Mouse (Mus musculus): ENCODE data around the gene Trappc11. TPM values are rescaled to one million over a fixed set of nuclear protein-coding genes. Genes with fewer than 3 reads are reported as not detected.
"Not testable (repeated sequence)": the region's sequence is repeated elsewhere in the genome, so short reads cannot be mapped to it uniquely, and the experiment has no call there.

Gene Trappc11
- polyA plus RNA-seq, 1 experiment from 2014 or later, result 27.8 TPM

GRCm38 (mm10) chr8:47459216-47459749, 74.0 kb downstream of the Trappc11 start:
- H3K4me2 ChIP-seq, result no peak overlapping the region
- H3K36me3 ChIP-seq (ENCODE audit: control insufficient read depth, insufficient read depth, low read length), result no peaks in the 10 kb centered on the region
- H3K4me1 ChIP-seq (replicated peaks; ENCODE audit: control insufficient read depth, insufficient read depth, low read length), result no peaks in the 10 kb centered on the region
- ATAC-seq (replicated peaks; ENCODE audit: low FRiP score), result no peak
- H3K27me3 ChIP-seq (replicated peaks; ENCODE audit: control insufficient read depth, insufficient read depth, low read length), result no peaks in the 10 kb centered on the region
- H3K9me3 ChIP-seq (ENCODE audit: control insufficient read depth, low read length), result peaks cover 6% of the 10 kb centered on the region; the same call in 1 of the 2 replicates
- H3K4me3 ChIP-seq (ENCODE audit: low read depth, low read length), result no peak overlapping the region
- H3K9ac ChIP-seq (ENCODE audit: low read depth, low read length), result no peak overlapping the region
- H3K27ac ChIP-seq (ENCODE audit: low read depth, low read length), result no peak overlapping the region
- WGBS, result 84% methylated on average over 6 of the region's 6 CpGs
- DNase-seq (ENCODE audit: low spot score), result no peak

GRCm38 (mm10) chr8:47458591-47458990, 74.7 kb downstream of the Trappc11 start:
- no peak overlapping the region for H3K27ac ChIP-seq (ENCODE audit: low read depth, low read length)
- peaks cover 6% of the 10 kb centered on the region; the same call in 1 of the 2 replicates for H3K9me3 ChIP-seq (ENCODE audit: control insufficient read depth, low read length)
- no peak overlapping the region for H3K9ac ChIP-seq (ENCODE audit: low read depth, low read length)
- H3K4me2 ChIP-seq, result no peak overlapping the region
- H3K36me3 ChIP-seq (ENCODE audit: control insufficient read depth, insufficient read depth, low read length), result no peaks in the 10 kb centered on the region
- no peak overlapping the region for H3K4me3 ChIP-seq (ENCODE audit: low read depth, low read length)
- no peaks in the 10 kb centered on the region for H3K27me3 ChIP-seq (replicated peaks; ENCODE audit: control insufficient read depth, insufficient read depth, low read length)
- H3K4me1 ChIP-seq (replicated peaks; ENCODE audit: control insufficient read depth, insufficient read depth, low read length), result no peaks in the 10 kb centered on the region
- no peak for ATAC-seq (replicated peaks; ENCODE audit: low FRiP score)
- DNase-seq (ENCODE audit: low spot score), result no peak
- 88% methylated on average over 10 of the region's 10 CpGs for WGBS

- not testable (repeated sequence) for H3K4me2 ChIP-seq; H3K27ac ChIP-seq (ENCODE audit: low read depth, low read length); H3K4me1 ChIP-seq (replicated peaks; ENCODE audit: control insufficient read depth, insufficient read depth, low read length); ATAC-seq (replicated peaks; ENCODE audit: low FRiP score); DNase-seq (ENCODE audit: low spot score); H3K9me3 ChIP-seq (ENCODE audit: control insufficient read depth, low read length); H3K9ac ChIP-seq (ENCODE audit: low read depth, low read length); H3K36me3 ChIP-seq (ENCODE audit: control insufficient read depth, insufficient read depth, low read length); H3K27me3 ChIP-seq (replicated peaks; ENCODE audit: control insufficient read depth, insufficient read depth, low read length); H3K4me3 ChIP-seq (ENCODE audit: low read depth, low read length)
- 86% methylated on average over 2 of the region's 2 CpGs for WGBS
These were observed 84.1 kb downstream of the Trappc11 start for GRCm38 (mm10) chr8:47449211-47449610.

- ATAC-seq (replicated peaks; ENCODE audit: low FRiP score), result no peak
- Histone ChIP-seq H3K4me1 (replicated peaks; ENCODE audit: control insufficient read depth, insufficient read depth, low read length) (no peaks in the 10 kb centered on the region), H3K4me3 (ENCODE audit: low read depth, low read length) (no peak within 1 kb of the TSS), H3K27ac (ENCODE audit: low read depth, low read length) (no peak within 1 kb of the TSS), H3K4me2 (no peak within 1 kb of the TSS), H3K36me3 (ENCODE audit: control insufficient read depth, insufficient read depth, low read length) (no peaks in the 10 kb centered on the region), H3K9me3 (ENCODE audit: control insufficient read depth, low read length) (no peaks in the 10 kb centered on the region), H3K9ac (ENCODE audit: low read depth, low read length) (no peak within 1 kb of the TSS), H3K27me3 (replicated peaks; ENCODE audit: control insufficient read depth, insufficient read depth, low read length) (no peaks in the 10 kb centered on the region)
- WGBS, result 81% methylated on average over 19 of the region's 19 CpGs
- no peak for DNase-seq (ENCODE audit: low spot score)
These were observed 86.8 kb downstream of the Trappc11 start, which contains the start of gene Stox2 for GRCm38 (mm10) chr8:47446312-47447046. Gene Stox2, minus strand, starts transcription at chr8:47446362.

Other genes starting within 250 kb of the Trappc11 start
- 1.7 and 2.6 TPM in 2 replicates for gene Stox2, start 87.1 kb downstream of the Trappc11 start, polyA plus RNA-seq (2014; fragmentation: Nextera tagmentation; extraction: Ambion mirVana)
- gene Rwdd4a, start 194 bp upstream of the Trappc11 start, polyA plus RNA-seq (2014; fragmentation: Nextera tagmentation; extraction: Ambion mirVana), result 47.7 and 52.6 TPM in 2 replicates
- 10.8 and 12.6 TPM in 2 replicates for gene Ing2, start 142.1 kb upstream of the Trappc11 start, polyA plus RNA-seq (2014; fragmentation: Nextera tagmentation; extraction: Ambion mirVana)
- 22.2 and 27.9 TPM in 2 replicates for gene Cdkn2aip, start 180.5 kb upstream of the Trappc11 start, polyA plus RNA-seq (2014; fragmentation: Nextera tagmentation; extraction: Ambion mirVana)